Mouse (Mus musculus): Measurements from ENCODE around the gene Wdr45.

DNA sequence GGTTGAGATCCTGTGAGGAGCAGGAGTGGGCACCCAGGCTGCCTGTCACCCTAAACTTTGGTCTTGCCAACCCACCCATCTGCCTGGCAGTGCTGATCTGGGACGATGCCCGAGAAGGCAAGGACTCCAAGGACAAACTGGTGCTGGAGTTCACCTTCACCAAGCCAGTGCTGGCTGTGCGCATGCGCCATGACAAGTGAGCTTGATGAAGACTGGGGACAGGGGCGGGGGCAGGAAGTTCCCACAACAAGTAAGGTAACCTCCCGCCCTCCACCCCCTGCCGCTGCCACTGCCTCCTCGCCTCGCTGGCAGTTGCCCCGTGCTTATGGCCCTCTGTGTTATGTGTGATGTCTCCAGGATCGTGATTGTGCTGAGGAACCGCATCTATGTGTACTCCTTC, 11.7 kb downstream of the Wdr45 start:
- TF ChIP-seq POLR2A (IDR thresholded peaks at IDR 0.05; ENCODE audit: low read depth, low read length) (no peak), CTCF (IDR thresholded peaks at IDR 0.05; ENCODE audit: extremely low read depth, insufficient read depth, insufficient read length, insufficient replicate concordance) (no peak)
